25 mouse cellular contexts compared by ENCODE assay signal in the genomic region with DNA sequence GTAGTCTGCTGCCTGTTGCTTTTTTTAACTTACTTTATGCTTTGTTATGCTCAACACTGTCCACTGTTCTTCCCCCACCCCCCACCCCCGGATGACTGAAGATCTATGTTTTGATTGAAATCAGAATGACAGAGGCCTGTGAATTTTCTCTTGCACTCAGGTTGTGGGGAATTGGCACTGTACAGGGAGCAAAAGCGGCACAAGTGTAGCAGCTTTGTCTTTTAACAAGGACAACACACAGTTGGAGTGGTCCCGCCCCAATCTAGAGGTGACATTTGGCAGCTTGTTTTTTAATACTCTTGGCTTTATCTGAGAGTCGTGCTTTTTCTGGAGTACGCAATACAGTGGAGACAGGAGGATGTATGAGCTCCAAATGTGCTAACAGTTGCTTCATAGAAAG. TPM values are rescaled to one million over a fixed set of nuclear protein-coding genes. Genes with fewer than 3 reads are reported as not detected.
DNase-seq lines count a peak whose midpoint lies in the region; ATAC-seq and TF ChIP-seq lines count a peak whose summit lies in the region.
"Had no signal": no experiment of that assay in that cellular context is flagged by ENCODE, and none has a peak within 500 bp of the region (broad histone marks: within the 10 kb centered on the region; RNA-seq: fewer than 3 reads in every experiment).

No protein-coding gene starts in this region.

- no peak for TF ChIP-seq CTCF in lung, postnatal 0 days (IDR thresholded peaks at IDR 0.05)
- TF ChIP-seq CTCF in lung, adult 2 months (IDR thresholded peaks at IDR 0.05; ENCODE audit: insufficient read depth, low read length) = no peak

- peak; percentile 29 for DNase-seq in lung, postnatal 0 days (ENCODE audit: low spot score)
- no peak for DNase-seq in lung, adult 2 months
- DNase-seq in brain, adult 2 months (ENCODE audit: low read depth, low spot score) = peak; percentile 9
- DNase-seq in retina, postnatal 1 day = peak; percentile 85
- no peak for DNase-seq in left cerebral cortex, adult 11 months (ENCODE audit: low spot score)
- DNase-seq: adrenal gland, postnatal 36 days; B cell, adult 2 months; cerebellum, adult 11 months; cerebellum, adult 9-11 months; gastrocnemius, postnatal 36 days; kidney, adult 2 months; layer of hippocampus, postnatal 36 days; thymus, adult 18-20 months; thymus, postnatal 36 days had no signal

- 22% methylated on average over 5 of the region's 5 CpGs for WGBS in heart, embryonic 13.5 days
- WGBS in heart, embryonic 11.5 days (ENCODE audit: insufficient replicate concordance) = 52% methylated on average over 5 of the region's 5 CpGs
- WGBS in lung, postnatal 0 days = 54% methylated on average over 5 of the region's 5 CpGs
- WGBS in lung, adult 2 months = 61% methylated on average over 5 of the region's 5 CpGs

- no peak overlapping the region for H3K4me3 ChIP-seq in heart, embryonic 13.5 days
- no peak overlapping the region for H3K4me3 ChIP-seq in heart, embryonic 11.5 days (ENCODE audit: low read depth, low read length)
- H3K4me3 ChIP-seq in lung, postnatal 0 days (ENCODE audit: low read depth, low read length) = no peak overlapping the region
- no peak overlapping the region for H3K4me3 ChIP-seq in lung, adult 2 months (replicated peaks; ENCODE audit: extremely low read depth, low read depth, low read length)
- H3K4me3 ChIP-seq: forebrain, embryonic 10.5 days; limb, embryonic 13.5 days; liver, embryonic 12.5 days; neural tube, embryonic 15.5 days had no signal

- 0 out of 2 replicates have a peak, but pooled peaks cover 4% of the 10 kb centered on the region for H3K9me3 ChIP-seq in heart, embryonic 13.5 days
- H3K9me3 ChIP-seq in heart, embryonic 11.5 days (replicated peaks; ENCODE audit: control insufficient read depth, low read length) = peaks cover 5% of the 10 kb centered on the region; the same call in 1 of the 2 replicates
- H3K9me3 ChIP-seq in lung, postnatal 0 days (ENCODE audit: low read length) = 0 out of 2 replicates have a peak, but pooled peaks cover 2% of the 10 kb centered on the region
- H3K9me3 ChIP-seq: G1E; limb, embryonic 13.5 days; neural tube, embryonic 15.5 days had no signal

- no peak overlapping the region for H3K4me2 ChIP-seq in heart, embryonic 13.5 days
- H3K4me2 ChIP-seq in heart, embryonic 11.5 days = no peak overlapping the region
- no peak overlapping the region for H3K4me2 ChIP-seq in lung, postnatal 0 days (replicated peaks; ENCODE audit: low read depth, low read length)
- H3K4me2 ChIP-seq: hindbrain, embryonic 14.5 days; limb, embryonic 13.5 days; liver, embryonic 12.5 days; midbrain, embryonic 11.5 days; neural tube, embryonic 15.5 days had no signal

- no peaks in the 10 kb centered on the region for H3K36me3 ChIP-seq in heart, embryonic 13.5 days
- H3K36me3 ChIP-seq in heart, embryonic 11.5 days (ENCODE audit: control insufficient read depth, insufficient read depth, low read length) = no peaks in the 10 kb centered on the region
- H3K36me3 ChIP-seq in lung, postnatal 0 days (ENCODE audit: insufficient read depth, low read length) = no peaks in the 10 kb centered on the region
- H3K36me3 ChIP-seq: forebrain, embryonic 10.5 days; G1E; limb, embryonic 13.5 days; liver, embryonic 12.5 days; neural tube, embryonic 15.5 days had no signal

- H3K27ac ChIP-seq in heart, embryonic 13.5 days (replicated peaks) = peak overlapping the region; percentile 65
- no peak overlapping the region for H3K27ac ChIP-seq in heart, embryonic 11.5 days (ENCODE audit: low read depth, low read length)
- H3K27ac ChIP-seq in lung, postnatal 0 days (ENCODE audit: low read length) = no peak overlapping the region
- H3K27ac ChIP-seq: forebrain, embryonic 10.5 days; hindbrain, embryonic 14.5 days; kidney, postnatal 0 days; limb, embryonic 13.5 days; liver, embryonic 12.5 days; neural tube, embryonic 15.5 days had no signal

- TF ChIP-seq POLR2A in lung, adult 2 months (IDR thresholded peaks at IDR 0.05; ENCODE audit: borderline replicate concordance, extremely low read depth, low read depth, low read length) = no peak

- TF ChIP-seq EP300 in lung, postnatal 0 days (IDR thresholded peaks at IDR 0.05) = no peak

- H3K9ac ChIP-seq in heart, embryonic 13.5 days = no peak overlapping the region
- no peak overlapping the region for H3K9ac ChIP-seq in heart, embryonic 11.5 days (ENCODE audit: low read depth, low read length)
- no peak overlapping the region for H3K9ac ChIP-seq in lung, postnatal 0 days (replicated peaks; ENCODE audit: low read depth)
- H3K9ac ChIP-seq: hindbrain, embryonic 14.5 days; limb, embryonic 13.5 days; liver, embryonic 12.5 days; neural tube, embryonic 15.5 days had no signal

- ATAC-seq in heart, embryonic 13.5 days (ENCODE audit: extremely low read depth, insufficient number of reproducible peaks, low FRiP score, low TSS enrichment) = no peak
- no peak for ATAC-seq in heart, embryonic 11.5 days (replicated peaks; ENCODE audit: insufficient number of reproducible peaks, low FRiP score, low TSS enrichment)
- ATAC-seq in lung, postnatal 0 days = no peak
- ATAC-seq: liver, embryonic 12.5 days had no signal

- H3K4me1 ChIP-seq in heart, embryonic 13.5 days = peaks cover 36% of the 10 kb centered on the region
- peaks cover 9% of the 10 kb centered on the region for H3K4me1 ChIP-seq in heart, embryonic 11.5 days (ENCODE audit: control insufficient read depth, insufficient read depth, low read length)
- no peaks in the 10 kb centered on the region for H3K4me1 ChIP-seq in lung, postnatal 0 days (ENCODE audit: insufficient read depth, low read depth, low read length)
- H3K4me1 ChIP-seq in lung, adult 2 months (ENCODE audit: control insufficient read depth, insufficient read depth, low read length) = no peaks in the 10 kb centered on the region
- H3K4me1 ChIP-seq: liver, embryonic 12.5 days; neural tube, embryonic 15.5 days had no signal

- 0 out of 2 replicates have a peak, but pooled peaks cover 3% of the 10 kb centered on the region for H3K27me3 ChIP-seq in heart, embryonic 13.5 days (replicated peaks)
- no peaks in the 10 kb centered on the region for H3K27me3 ChIP-seq in heart, embryonic 11.5 days (ENCODE audit: control insufficient read depth, insufficient read depth, low read length)
- no peaks in the 10 kb centered on the region for H3K27me3 ChIP-seq in lung, postnatal 0 days (replicated peaks; ENCODE audit: insufficient read depth, low read length)
- H3K27me3 ChIP-seq: limb, embryonic 13.5 days; liver, embryonic 12.5 days; neural tube, embryonic 15.5 days had no signal

RNA-seq across cellular contexts. Expression of a gene that starts 57.7 kb away (rescaled TPM):
- polyA plus RNA-seq in heart, embryonic 13.5 days (2015; fragmentation: Nextera tagmentation; extraction: Ambion mirVana) = 0.07 TPM in 1 of 2 replicates, not detected in the other
- 0.09 TPM in 1 of 2 replicates, not detected in the other for polyA plus RNA-seq in heart, embryonic 11.5 days (2014; fragmentation: Nextera tagmentation; extraction: Ambion mirVana)
- 0.17 TPM in 1 of 2 replicates, not detected in the other for polyA plus RNA-seq in lung, postnatal 0 days (2015; fragmentation: Nextera tagmentation; extraction: Ambion mirVana)
- polyA plus RNA-seq in lung, adult 2 months (2012; rRNA removed) = 0.03 and 0.04 TPM in 2 replicates
- polyA plus RNA-seq: G1E; liver, embryonic 12.5 days had no signal

RNA-seq across cellular contexts. Expression of a gene that starts 58.8 kb away (rescaled TPM):
- not detected in 2 replicates for polyA plus RNA-seq in heart, embryonic 13.5 days (2015; fragmentation: Nextera tagmentation; extraction: Ambion mirVana)
- not detected in 2 replicates for polyA plus RNA-seq in heart, embryonic 11.5 days (2014; fragmentation: Nextera tagmentation; extraction: Ambion mirVana)
- 0.88 and 1.2 TPM in 2 replicates for polyA plus RNA-seq in lung, postnatal 0 days (2015; fragmentation: Nextera tagmentation; extraction: Ambion mirVana)
- polyA plus RNA-seq in lung, adult 2 months (2012; rRNA removed) = 1.2 and 1.6 TPM in 2 replicates
- polyA plus RNA-seq: cortical plate, adult 2 months; G1E; limb, embryonic 13.5 days; liver, embryonic 12.5 days; midbrain, embryonic 11.5 days had no signal

Comparison
In these comparisons a context has a peak if more than half of its experiments do, and no peak if none do; other contexts are left out.
1. DNase-seq: peak in lung, postnatal 0 days (single experiment), brain, adult 2 months (single experiment) and retina, postnatal 1 day (single experiment); none in lung, adult 2 months (single experiment) and left cerebral cortex, adult 11 months (single experiment).